Mouse (Mus musculus) forebrain, embryonic 10.5 days (tissue): Measurements from ENCODE around the gene Mttp. TPM values are rescaled to one million over a fixed set of nuclear protein-coding genes. Genes with fewer than 3 reads are reported as not detected.
A peak's percentile ranks its signal among the peaks of the same experiment; 100 is the strongest.

Source experiments
- DNase-seq: peaks from one replicate; pipeline ENCODE4 v3.0.0-alpha.2; 2017; ENCODE audit warnings: low spot score; ENCODE audit errors: extremely low spot score
- H3K27ac ChIP-seq: fragments of 300-500 bp; sonication (generic); 2 replicates; pipeline ENCODE4 v1.5.1; 2016; ENCODE audit warnings: mild to moderate bottlenecking
- H3K27me3 ChIP-seq: fragments of 300-500 bp; sonication (generic); 2 replicates; pipeline ENCODE4 v1.6.1; 2016; ENCODE audit warnings: mild to moderate bottlenecking; ENCODE audit not compliant: poor library complexity, severe bottlenecking
- H3K36me3 ChIP-seq: fragments of 300-500 bp; sonication (generic); replicated peaks from 2 replicates; pipeline ENCODE4 v1.6.1; 2016; ENCODE audit warnings: mild to moderate bottlenecking, moderate library complexity
- H3K4me1 ChIP-seq: fragments of 300-500 bp; sonication (generic); 2 replicates; pipeline ENCODE4 v1.6.1; 2016
- H3K4me3 ChIP-seq: fragments of 300-500 bp; sonication (generic); 2 replicates; pipeline ENCODE4 v1.5.1; 2016; ENCODE audit warnings: mild to moderate bottlenecking, moderate library complexity
- H3K9me3 ChIP-seq: fragments of 300-500 bp; sonication (generic); 2 replicates; pipeline ENCODE4 v1.6.1; 2016; ENCODE audit warnings: mild to moderate bottlenecking, moderate library complexity
- WGBS: fragments of 180-500 bp; shearing (Covaris S2); methylation state at CpG from one replicate; pipeline ENCODE4 v1.1.7; 2016; 5-methylcytosine and 5-hydroxymethylcytosine counted together
- polyA plus RNA-seq: library from polyadenylated mRNA; unstranded; fragments of >200 nt; fragmentation: Nextera tagmentation; extraction: Ambion mirVana; gene quantifications from 2 replicates; pipeline ENCODE4 v1.2.1, GENCODE M21; 2016

Mttp gene
- polyA plus RNA-seq, 1 experiment from 2014 or later: 11.4 TPM

DNA sequence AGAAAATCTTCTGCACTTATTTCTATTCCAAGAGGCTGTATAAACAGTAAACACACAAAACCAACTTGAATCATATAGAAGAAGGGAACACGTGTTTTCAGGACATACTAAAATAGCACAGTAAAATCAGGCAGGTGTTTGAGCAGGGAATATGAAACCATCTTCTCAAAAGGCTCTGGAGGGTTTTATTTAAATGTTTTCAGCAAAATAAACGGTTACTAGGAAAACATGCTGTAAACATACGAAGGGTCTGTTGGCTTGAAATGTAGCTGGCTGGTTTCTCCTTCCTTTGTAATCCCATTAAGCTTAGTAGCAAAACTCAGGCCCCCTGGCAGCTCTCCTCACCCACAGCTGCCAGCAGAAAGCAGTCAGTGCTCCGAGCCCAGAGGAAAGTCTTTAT is 86.5 kb downstream of the Mttp start:
- Histone ChIP-seq H3K36me3 (no peaks in the 10 kb centered on the region), H3K4me3 (no peak overlapping the region), H3K4me1 (0 out of 2 replicates have a peak, but pooled peaks cover 4% of the 10 kb centered on the region), H3K27me3 (no peaks in the 10 kb centered on the region), H3K27ac (no peak overlapping the region), H3K9me3 (no peaks in the 10 kb centered on the region)
- DNase-seq: no peak
- 52% methylated on average over 4 of the region's 4 CpGs for WGBS

DNA sequence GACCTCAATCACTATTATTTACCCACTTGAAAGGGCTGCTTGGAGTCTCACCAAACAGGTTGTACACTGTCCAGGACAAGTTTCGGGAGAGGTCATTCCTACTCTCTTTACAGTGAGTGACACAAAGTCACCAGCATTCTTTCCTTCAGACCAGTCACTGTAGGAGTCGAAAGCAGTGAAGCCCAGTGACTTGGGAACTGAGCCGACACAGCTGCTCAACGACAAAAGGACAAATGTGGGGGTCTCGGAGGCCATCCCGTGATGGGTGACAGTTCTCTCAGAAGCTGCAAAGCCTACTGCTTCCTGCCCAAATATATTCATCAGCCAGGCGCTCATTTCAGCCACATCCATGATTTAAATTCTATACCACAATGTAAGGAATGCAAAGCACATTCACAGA is 87.8 kb downstream of the Mttp start:
- Histone ChIP-seq H3K27me3 (no peaks in the 10 kb centered on the region), H3K36me3 (no peaks in the 10 kb centered on the region), H3K27ac (no peak overlapping the region), H3K4me3 (no peak overlapping the region), H3K4me1 (0 out of 2 replicates have a peak, but pooled peaks cover 4% of the 10 kb centered on the region), H3K9me3 (no peaks in the 10 kb centered on the region)
- WGBS: 87% methylated on average over 7 of the region's 7 CpGs
- DNase-seq: no peak

DNA sequence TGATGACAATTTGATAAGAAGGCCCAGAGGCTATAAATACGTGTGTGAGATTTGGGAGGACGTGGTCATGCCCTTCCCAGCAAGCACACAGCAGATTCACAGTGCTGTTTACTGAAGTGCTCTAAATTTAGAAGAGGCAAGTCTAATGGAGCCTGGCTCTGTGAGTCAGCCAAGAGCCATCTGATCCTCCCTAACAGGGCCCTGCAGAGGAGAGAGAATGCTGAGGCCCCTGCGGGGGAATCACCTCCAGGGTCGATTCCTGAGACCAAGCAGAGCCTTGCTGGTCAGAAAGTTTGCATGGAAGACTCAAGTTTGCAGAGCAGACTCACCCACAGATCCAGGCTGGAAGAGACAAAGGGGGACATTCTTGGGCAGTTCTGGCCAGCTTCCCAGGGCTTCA is 90.8 kb downstream of the Mttp start:
- Histone ChIP-seq H3K9me3 (no peaks in the 10 kb centered on the region), H3K36me3 (no peaks in the 10 kb centered on the region), H3K4me1 (0 out of 2 replicates have a peak, but pooled peaks cover 4% of the 10 kb centered on the region), H3K27ac (no peak overlapping the region), H3K4me3 (no peak overlapping the region), H3K27me3 (no peaks in the 10 kb centered on the region)
- 58% methylated on average over 4 of the region's 4 CpGs for WGBS
- DNase-seq: no peak

DNA sequence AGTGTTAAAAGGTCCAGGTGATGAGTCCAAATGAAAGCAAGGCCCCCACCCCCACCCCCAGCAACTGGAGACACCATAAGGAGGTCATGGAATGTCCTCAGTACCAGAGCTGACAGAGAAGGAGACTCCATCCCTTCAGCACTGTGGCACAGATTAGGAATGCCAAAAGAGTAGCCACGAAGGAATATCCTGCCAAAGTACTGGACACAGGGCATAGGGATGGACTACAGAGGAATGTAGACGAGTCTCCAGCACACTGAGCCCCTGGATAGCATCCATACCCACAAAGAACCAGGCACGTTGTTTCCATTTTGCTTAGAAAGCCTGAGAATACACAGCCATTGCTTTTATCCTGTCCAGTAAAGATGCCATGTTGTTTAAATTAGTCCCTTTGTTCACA is 93.3 kb downstream of the Mttp start:
- DNase-seq: no peak

DNA sequence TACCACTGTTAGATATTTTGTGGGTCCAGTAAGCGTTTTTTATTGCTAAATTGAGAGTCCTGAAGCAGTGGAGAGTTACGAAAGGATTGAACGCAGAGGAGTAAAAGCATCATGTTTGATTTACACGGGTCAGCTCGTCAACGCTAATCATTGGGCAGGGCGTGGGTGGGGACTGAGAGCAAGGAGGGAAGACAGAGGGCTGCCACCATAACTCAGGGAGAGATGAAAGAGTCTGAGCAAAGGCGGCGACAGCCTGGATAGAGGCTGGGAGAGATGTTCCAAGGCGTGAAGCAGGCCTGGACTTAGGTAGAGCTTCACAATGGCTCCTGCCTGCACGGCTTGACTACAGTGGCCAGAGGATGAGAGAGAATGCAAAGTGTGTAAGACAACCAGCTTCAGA is 94.0 kb downstream of the Mttp start:
- no peak for DNase-seq
- H3K9me3 ChIP-seq: no peaks in the 10 kb centered on the region

More for the DNA sequence above, 93.3 kb downstream of the Mttp start:
- Histone ChIP-seq H3K27me3 (no peaks in the 10 kb centered on the region), H3K9me3 (no peaks in the 10 kb centered on the region), H3K36me3 (no peaks in the 10 kb centered on the region), H3K27ac (no peak overlapping the region), H3K4me1 (0 out of 2 replicates have a peak, but pooled peaks cover 4% of the 10 kb centered on the region), H3K4me3 (no peak overlapping the region)
- 79% methylated on average over 3 of the region's 3 CpGs for WGBS

DNA sequence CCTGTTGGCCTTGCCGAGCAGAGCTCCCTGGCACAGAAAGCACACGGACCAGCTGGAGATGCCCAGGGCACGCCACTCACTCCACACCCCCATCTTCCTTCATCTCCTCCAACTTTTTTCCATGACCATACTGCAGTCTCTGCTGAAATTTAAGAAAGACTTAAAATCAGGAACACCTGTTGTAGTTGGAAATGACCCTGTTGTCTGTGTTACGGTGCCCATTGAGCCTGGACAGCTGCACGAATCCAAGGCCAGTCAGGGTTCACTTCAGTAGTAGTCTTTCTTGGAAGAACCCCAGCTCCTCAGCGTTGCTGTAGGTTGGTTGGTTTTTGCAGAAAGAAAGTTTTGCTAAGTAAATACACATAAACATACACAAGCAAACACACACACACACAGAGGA is 95.2 kb downstream of the Mttp start:
- no peak overlapping the region for H3K4me3 ChIP-seq
- 0 out of 2 replicates have a peak, but pooled peaks cover 4% of the 10 kb centered on the region for H3K4me1 ChIP-seq
- no peak overlapping the region for H3K27ac ChIP-seq
- no peaks in the 10 kb centered on the region for H3K27me3 ChIP-seq
- WGBS: 86% methylated on average over 6 of the region's 6 CpGs
- H3K9me3 ChIP-seq: no peaks in the 10 kb centered on the region
- no peaks in the 10 kb centered on the region for H3K36me3 ChIP-seq
- DNase-seq: no peak

More for the DNA sequence above, 94.0 kb downstream of the Mttp start:
- WGBS: 92% methylated on average over 11 of the region's 11 CpGs
- Histone ChIP-seq H3K27ac (no peak overlapping the region), H3K4me1 (0 out of 2 replicates have a peak, but pooled peaks cover 4% of the 10 kb centered on the region), H3K4me3 (no peak overlapping the region), H3K27me3 (no peaks in the 10 kb centered on the region), H3K36me3 (no peaks in the 10 kb centered on the region)

DNA sequence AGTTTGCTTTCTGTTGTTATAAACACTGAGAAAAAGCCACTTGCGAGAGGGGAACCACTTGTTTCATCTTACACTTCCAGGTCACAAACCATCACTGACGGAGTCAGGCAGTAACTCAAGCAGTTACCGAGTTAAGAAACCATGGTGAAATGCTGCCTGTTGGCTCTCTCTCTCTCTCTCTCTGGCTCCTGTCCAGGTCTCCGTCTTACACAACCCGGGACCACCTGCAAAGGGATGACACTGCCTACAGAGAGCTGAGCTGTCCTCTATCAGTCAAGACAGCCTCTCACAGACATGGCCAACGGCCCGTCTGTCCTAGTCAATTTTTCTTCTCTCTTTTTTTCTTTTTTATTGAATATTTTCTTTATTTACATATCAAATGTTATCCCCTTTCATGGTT is 101.5 kb downstream of the Mttp start:
- 87% methylated on average over 7 of the region's 7 CpGs for WGBS
- Histone ChIP-seq H3K4me1 (peaks cover 3% of the 10 kb centered on the region; the same call in 1 of the 2 replicates), H3K27me3 (no peaks in the 10 kb centered on the region), H3K4me3 (no peak overlapping the region), H3K36me3 (no peaks in the 10 kb centered on the region), H3K27ac (0 out of 2 replicates have a peak overlapping the region, but pooled peaks have one; percentile 3), H3K9me3 (no peaks in the 10 kb centered on the region)
- no peak for DNase-seq

DNA sequence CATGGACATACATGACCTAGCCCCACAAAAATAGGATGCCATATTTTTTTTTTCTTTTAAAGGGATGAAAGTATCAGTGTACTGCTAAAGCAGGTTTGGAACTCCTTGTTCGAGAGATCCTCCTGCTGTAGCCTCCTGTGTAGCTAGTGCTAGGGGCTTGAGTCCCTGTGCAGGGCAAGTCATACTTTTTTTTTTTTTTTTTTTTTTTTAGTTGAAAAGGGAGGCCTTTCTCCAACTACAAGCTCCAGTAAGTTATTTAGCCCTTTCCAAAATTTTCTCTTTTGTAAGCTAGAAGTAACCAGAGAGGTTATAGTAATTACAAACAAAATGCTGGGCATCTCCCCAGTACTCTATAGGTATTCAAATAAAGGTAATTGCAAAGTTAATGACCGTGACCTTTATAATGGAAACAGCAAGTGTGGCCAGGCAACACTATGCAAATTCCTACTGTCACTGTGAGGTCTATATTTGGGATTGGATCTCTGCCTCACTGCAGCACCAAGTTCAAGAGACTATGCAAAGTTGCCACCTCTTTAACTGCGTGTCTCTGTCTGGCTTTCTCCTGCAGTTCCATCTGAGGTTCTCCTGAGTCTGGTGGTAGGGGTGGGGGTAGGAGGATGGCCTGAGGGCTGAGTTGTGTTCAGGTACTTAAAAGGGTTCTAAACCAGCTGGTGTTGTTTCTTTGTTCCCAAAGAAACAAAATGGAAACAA is 103.0 kb downstream of the Mttp start:
- peaks cover 3% of the 10 kb centered on the region; the same call in 1 of the 2 replicates for H3K4me1 ChIP-seq
- 62% methylated on average over 3 of the region's 3 CpGs for WGBS
- no peak for DNase-seq
- no peak overlapping the region for H3K4me3 ChIP-seq
- no peaks in the 10 kb centered on the region for H3K9me3 ChIP-seq
- no peak overlapping the region for H3K27ac ChIP-seq
- no peaks in the 10 kb centered on the region for H3K36me3 ChIP-seq
- H3K27me3 ChIP-seq: no peaks in the 10 kb centered on the region

DNA sequence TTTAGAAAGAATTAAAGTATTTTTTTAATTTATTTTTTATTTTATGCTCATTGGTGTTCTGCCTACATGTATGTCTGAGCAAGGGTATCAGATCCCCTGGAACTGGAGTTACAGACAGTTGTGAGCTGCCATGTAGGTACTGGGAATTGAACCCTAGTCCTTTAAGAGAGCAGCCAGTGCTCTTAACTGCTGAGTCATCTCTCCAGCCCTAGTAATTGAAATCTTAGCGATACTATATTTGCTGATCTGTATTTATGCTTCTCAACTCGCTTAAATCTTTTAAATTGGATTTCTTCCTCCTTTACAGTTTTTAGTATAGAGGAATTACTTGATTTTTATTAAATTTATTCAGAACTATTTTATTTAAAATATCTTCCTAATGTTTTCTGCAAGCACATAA is 103.8 kb downstream of the Mttp start:
- WGBS: 84% methylated on average over 2 of the region's 2 CpGs
- no peak for DNase-seq

More for the DNA sequence above, 103.8 kb downstream of the Mttp start:
- no peaks in the 10 kb centered on the region for H3K36me3 ChIP-seq
- no peaks in the 10 kb centered on the region for H3K9me3 ChIP-seq
- no peak overlapping the region for H3K4me3 ChIP-seq
- no peak overlapping the region for H3K27ac ChIP-seq
- no peaks in the 10 kb centered on the region for H3K27me3 ChIP-seq
- H3K4me1 ChIP-seq: peaks cover 3% of the 10 kb centered on the region; the same call in 1 of the 2 replicates

Other genes with a start within 250 kb of the Mttp start
- 90.1 and 92.3 TPM in 2 replicates for gene Lamtor3, start 226.5 kb downstream of the Mttp start, polyA plus RNA-seq
- 2.2 and 3.5 TPM in 2 replicates for gene Dapp1, start 163.4 kb downstream of the Mttp start, polyA plus RNA-seq
- 0.02 TPM in 1 of 2 replicates, not detected in the other for gene 1110002E22Rik, start 79.9 kb downstream of the Mttp start, polyA plus RNA-seq
- gene Gm5105, start 77.6 kb downstream of the Mttp start, polyA plus RNA-seq: not detected in 2 replicates
- gene Trmt10a, start 1.5 kb downstream of the Mttp start, polyA plus RNA-seq: 19.7 and 20.1 TPM in 2 replicates
- gene 4930579F01Rik, start 48.9 kb upstream of the Mttp start, polyA plus RNA-seq: not detected in 2 replicates
- not detected in 2 replicates for gene Adh7, start 72.8 kb upstream of the Mttp start, polyA plus RNA-seq
- 0.17 TPM in 1 of 2 replicates, not detected in the other for gene Adh1, start 116.0 kb upstream of the Mttp start, polyA plus RNA-seq
- not detected in 2 replicates for gene Adh6a, start 168.3 kb upstream of the Mttp start, polyA plus RNA-seq
- gene Adh6b, start 196.8 kb upstream of the Mttp start, polyA plus RNA-seq: 0.77 and 0.83 TPM in 2 replicates